Mouse (Mus musculus) kidney, postnatal 25 days (tissue): ENCODE measurements at regions not wholly inside any gene's neighbourhood (a gene's known extent, or its start where the extent isn't known, plus 50 kb on each side); places are given as distances from the start of the nearest gene placed in this dataset.

Experiments
- DNase-seq, 2 experiments: peaks; one replicate each; pipeline ENCODE4 v3.0.0; 2021; ENCODE audit warnings: mixed read lengths in 2 of 2

GRCm38 (mm10) chr1:57574530-57574929 lies 167.6 kb upstream of the Tyw5 start:
- DNase-seq: no peak

- no peak for DNase-seq
These were observed 169.3 kb upstream of the Tyw5 start for GRCm38 (mm10) chr1:57576066-57576753.

- DNase-seq: no peak
These were observed 172.2 kb upstream of the Tyw5 start for GRCm38 (mm10) chr1:57579086-57579485.

GRCm38 (mm10) chr1:57593707-57594589 lies 180.0 kb upstream of the Spats2l start:
- DNase-seq: no peak

- no peak for DNase-seq
These were observed 179.1 kb upstream of the Spats2l start for GRCm38 (mm10) chr1:57594815-57595214.

GRCm38 (mm10) chr1:57600951-57601350 lies 173.0 kb upstream of the Spats2l start:
- DNase-seq: no peak

GRCm38 (mm10) chr1:57605525-57605924 lies 168.4 kb upstream of the Spats2l start:
- no peak for DNase-seq

GRCm38 (mm10) chr1:57606060-57606683 lies 167.8 kb upstream of the Spats2l start:
- DNase-seq: no peak

GRCm38 (mm10) chr1:57607026-57607425 lies 166.9 kb upstream of the Spats2l start:
- no peak for DNase-seq

- no peak for DNase-seq
These were observed 166.1 kb upstream of the Spats2l start for GRCm38 (mm10) chr1:57607626-57608422.

- DNase-seq: no peak
These were observed 165.6 kb upstream of the Spats2l start for GRCm38 (mm10) chr1:57608423-57608679.

- DNase-seq: no peak
These were observed 164.7 kb upstream of the Spats2l start for GRCm38 (mm10) chr1:57609307-57609706.

- DNase-seq: no peak
These were observed 161.8 kb upstream of the Spats2l start for GRCm38 (mm10) chr1:57612171-57612570.

- DNase-seq: peak; percentile 27 to 47
These were observed 160.8 kb upstream of the Spats2l start for GRCm38 (mm10) chr1:57612931-57613804.

- no peak for DNase-seq
These were observed 158.8 kb upstream of the Spats2l start for GRCm38 (mm10) chr1:57615155-57615554.

- no peak for DNase-seq
These were observed 156.6 kb upstream of the Spats2l start for GRCm38 (mm10) chr1:57617316-57617715.

- DNase-seq: no peak
These were observed 151.4 kb upstream of the Spats2l start for GRCm38 (mm10) chr1:57622561-57622960.

- DNase-seq: no peak
These were observed 140.0 kb upstream of the Spats2l start for GRCm38 (mm10) chr1:57633986-57634385.

- no peak for DNase-seq
These were observed 131.8 kb upstream of the Spats2l start for GRCm38 (mm10) chr1:57642131-57642530.

GRCm38 (mm10) chr1:57643466-57644097 lies 130.4 kb upstream of the Spats2l start:
- DNase-seq: no peak

- DNase-seq: no peak
These were observed 109.0 kb upstream of the Spats2l start for GRCm38 (mm10) chr1:57664962-57665361.

GRCm38 (mm10) chr1:57665724-57666123 lies 108.2 kb upstream of the Spats2l start:
- no peak for DNase-seq
